Mouse (Mus musculus) heart, adult 11 months (tissue): ENCODE data around the gene Fam163b.

ENCODE experiments used
- DNase-seq: peaks from one replicate; pipeline ENCODE4 v3.0.0; 2022

Fam163b gene

DNA sequence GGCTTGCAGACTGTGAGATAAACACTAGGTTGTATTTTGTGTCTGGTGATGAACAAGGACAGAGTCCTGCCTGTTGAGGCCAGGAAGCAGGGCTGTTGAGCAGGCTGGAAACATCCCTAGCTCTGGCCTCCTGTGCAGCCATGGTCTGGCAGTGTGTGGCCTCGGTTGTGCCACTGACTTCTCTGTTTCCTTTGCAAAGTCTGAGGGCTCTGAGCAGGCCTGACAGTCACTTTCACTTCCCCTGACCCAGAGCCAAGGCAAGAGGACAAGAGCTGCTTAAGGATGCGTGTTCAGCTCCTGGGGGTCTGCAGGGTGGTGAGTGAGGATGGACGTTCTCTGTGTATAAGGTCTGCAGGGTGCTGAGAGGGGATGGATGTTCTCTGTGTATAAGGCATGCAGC, 13.3 kb downstream of the Fam163b start:
- DNase-seq: peak; percentile 76

GRCm38 (mm10) chr2:27126496-27126895, 15.8 kb downstream of the Fam163b start:
- DNase-seq: peak; percentile 81

DNA sequence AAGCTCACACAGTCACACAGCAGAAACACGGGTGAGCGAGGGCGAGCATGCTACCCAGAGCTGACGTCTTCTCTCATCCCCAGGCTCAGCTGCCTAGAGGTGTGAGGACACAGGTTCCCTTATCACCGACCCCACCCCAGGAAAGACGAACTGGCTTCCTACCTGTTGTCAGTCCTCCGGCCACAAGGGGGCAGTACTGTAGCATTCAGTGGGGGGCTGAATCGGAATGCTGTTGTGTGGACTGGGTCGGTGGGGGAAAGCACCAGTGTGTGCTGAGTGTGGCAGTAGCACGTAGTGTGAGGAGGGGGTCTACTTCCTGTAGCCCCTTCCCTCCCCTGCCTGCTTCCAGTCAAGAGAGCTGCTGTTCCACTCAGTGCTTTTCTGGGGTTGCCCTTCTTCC, 16.3 kb downstream of the Fam163b start:
- DNase-seq: peak; percentile 94

DNA sequence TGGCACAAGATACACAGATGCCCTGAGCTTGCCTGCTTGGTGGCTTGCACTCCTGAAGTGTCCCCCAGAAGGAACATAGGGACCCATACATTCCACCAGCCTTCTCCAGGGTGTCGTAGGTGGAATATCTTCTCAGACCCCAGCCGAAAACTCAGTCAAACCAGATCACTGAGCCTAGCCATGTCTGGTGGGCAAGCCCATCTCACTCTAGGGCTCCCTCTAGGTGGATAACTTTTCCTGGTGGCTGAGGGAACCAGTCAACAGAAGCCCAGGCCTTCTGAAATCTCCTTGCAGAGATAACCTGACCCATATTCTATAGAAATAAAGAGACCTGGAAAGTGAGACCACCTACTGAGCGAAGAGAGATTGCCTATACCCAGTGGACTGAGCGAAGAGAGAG, 19.2 kb downstream of the Fam163b start:
- no peak for DNase-seq

DNA sequence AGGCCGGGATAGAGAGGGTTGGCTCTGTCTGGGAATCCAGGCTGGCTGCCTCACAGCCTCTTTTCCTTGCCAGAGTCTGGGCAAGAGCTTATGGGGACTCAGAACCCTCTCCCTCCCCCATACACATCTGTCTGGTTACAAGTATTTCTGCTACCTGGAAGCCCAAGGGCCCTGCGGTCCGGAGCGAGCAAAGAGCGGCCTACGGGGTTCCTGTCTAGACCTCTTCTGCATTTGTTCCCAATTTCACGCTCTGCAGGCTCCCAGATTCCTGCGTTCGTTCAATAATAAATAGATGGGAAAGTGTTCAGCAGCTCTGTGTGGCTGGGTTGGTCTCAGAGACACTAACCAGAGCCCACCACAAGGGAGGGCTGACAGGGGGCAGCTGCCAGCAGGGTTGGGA, 19.7 kb downstream of the Fam163b start:
- DNase-seq: peak; percentile 83

DNA sequence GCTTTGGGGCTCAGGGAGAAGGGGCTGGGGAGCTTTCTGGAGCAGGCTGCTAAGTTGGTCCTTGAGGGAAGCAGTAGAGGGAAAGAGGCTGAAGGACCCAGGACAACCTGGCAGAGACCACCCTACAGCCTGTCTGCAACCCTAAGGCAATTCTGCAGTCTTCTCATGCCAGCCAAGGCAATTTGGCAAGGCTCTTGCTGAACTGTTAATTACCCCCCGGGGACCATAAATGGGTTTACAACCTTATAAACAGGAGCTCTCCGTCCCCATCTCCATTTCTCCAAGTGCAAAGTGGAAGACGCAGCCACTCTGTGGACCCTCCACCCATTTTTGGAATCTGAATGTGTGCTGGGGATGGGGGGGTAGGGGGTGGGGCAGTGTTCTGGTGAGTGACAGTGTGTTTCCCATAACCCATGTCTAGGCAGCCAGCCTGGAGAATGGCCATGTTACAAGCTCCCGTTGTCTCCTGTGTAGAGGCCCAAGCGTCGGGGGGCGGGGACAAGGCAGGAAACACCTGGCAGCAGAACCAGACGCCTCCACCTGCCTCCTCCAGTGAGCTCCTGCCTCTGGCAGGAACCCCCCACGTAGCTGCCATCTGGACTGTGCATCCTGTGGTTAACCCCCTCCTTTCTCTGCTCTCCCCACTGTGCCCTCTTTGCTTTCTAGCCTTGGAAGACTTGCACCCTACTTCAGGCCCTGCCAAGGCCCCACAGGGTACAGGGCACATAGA, 20.5 kb downstream of the Fam163b start:
- peak; percentile 91 for DNase-seq

DNA sequence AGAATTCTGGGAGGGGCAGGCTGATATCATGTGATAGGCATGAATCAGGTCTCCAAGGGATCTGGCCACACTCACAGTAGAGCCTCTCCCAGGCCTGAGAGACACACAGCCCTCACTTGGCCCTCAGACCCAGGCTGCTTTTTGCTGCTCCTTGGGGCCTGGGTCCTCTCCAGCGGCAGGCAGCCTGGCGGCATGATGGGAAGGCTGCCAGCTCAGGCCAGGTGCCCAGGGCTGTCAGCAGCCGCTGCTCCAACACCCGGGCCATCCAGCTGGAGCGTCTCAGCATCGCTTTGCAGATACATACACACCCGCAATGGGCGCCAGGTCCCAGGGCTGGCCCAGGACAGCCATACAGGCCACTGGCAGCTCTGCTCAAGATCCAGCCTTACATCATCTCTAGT, 22.1 kb downstream of the Fam163b start:
- peak; percentile 98 for DNase-seq

- peak; percentile 93 for DNase-seq
Measured at GRCm38 (mm10) chr2:27119766-27120165, 22.5 kb downstream of the Fam163b start.

DNA sequence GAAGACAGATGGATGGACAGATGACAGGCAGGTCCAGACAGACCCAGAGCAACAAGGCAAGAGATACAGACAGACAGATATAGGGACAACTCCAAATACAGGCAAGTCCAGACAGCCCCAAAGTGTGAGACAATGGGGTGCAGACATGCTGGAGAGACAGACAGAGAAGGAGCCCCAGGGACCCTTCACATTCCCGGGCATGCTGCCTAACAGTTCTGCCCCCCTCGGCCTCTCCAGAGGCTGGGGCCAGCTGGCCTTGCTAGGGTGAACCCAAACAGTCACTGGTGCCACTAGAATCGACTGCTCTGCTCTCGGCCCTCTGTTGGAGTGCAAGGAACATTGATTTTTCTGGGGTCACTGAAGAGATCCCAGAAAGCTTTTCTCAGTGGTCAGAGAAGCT, 23.8 kb downstream of the Fam163b start:
- peak; percentile 84 for DNase-seq

DNA sequence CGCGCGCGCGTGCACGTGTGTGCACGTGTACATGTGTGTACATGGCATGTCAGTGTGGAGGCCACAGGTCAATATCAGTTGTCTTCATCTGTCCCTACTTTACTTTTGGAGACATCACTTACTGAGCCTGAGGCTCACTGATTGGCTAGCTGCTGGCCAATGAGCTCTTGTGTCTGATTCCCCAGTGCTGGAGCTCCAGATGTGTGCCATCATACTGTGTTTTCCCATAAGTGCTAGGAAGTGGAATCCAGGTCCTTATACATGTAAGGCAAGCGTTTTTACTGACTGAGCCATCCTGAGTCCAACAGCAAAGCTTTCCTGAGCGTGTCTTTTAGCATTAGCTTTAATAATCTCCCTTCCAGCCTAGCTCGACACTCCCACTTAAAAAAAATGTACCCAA, 28.1 kb downstream of the Fam163b start:
- no peak for DNase-seq

- DNase-seq: peak; percentile 89
Measured at GRCm38 (mm10) chr2:27112585-27112984, 29.7 kb downstream of the Fam163b start.

DNA sequence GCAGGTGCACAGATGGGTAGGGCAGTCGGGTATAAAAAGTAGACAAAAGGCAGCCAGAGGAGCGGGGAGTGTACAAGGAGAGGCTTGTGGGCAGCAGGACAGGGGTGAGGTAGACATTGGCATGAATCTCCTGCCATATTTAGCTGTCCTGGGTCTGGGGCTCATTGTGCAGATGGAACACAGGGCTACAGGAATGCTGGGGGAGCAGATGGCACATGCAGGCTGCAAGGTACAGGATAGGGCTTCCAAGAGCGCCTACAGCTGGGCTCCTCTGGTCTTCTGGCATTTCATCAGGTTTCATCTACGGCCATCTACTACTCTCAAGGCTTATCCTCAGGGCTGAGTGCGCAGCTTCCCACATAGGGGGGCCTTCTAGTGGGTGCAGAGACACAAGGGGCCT, 33.2 kb downstream of the Fam163b start:
- DNase-seq: no peak

DNA sequence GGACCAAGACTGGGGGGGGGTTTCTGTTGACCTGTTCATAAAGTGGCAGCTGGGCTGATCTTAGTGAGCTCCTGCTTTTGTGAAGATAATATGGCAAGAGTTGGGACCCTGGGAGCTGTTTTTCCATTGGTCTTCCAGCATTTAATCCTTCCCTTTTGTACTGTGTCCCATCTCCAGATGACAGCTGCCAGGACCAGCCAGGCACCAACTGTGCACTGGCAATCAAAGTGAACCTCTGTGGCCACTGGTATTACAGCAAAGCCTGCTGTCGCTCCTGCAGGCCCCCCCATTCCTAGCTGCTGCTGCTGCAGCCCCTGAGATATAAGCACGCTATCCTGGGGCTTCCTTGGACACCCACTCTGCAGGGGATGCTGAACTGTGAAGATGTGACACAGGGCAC, 34.1 kb downstream of the Fam163b start:
- no peak for DNase-seq

GRCm38 (mm10) chr2:27106816-27107215, 35.5 kb downstream of the Fam163b start:
- no peak for DNase-seq

DNA sequence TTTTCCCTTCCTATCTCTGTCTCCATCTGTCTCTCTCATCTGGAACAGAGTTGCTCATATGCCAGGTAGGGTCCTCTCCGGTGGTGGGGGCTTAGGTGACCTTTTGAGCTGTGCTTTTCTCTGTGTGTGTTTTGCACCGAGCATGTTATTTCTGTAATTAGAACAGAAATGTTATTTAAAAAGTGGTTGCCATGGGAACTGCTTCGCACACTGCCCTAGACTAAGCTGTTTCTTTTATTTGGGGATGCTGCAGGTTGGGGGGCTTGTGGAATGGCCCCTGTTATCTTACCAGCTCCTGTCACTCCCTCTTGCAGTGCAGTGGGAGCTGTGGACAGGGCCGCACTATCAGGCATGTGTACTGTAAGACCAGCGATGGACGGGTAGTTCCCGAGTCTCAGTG, 38.7 kb downstream of the Fam163b start:
- DNase-seq: no peak

DNA sequence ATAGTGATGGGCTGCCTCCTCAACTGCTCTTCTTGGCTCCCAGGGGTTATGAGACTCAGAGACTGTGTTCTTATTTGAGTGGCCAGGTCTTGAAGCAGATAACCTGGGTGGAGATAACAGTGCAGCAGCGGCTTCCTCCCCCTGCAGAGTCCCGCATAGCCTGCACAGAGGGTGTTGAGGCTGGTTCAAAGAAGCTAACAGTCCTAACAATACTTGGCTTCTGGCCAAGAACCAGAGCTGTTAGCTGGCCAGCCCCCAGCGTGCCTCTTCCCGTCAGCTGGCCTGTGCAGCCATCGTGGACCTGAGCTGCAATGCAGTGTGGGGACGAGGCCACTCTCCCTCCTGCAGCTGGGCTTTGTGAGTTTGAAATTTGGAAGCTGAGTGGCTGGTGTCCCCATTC, 44.5 kb downstream of the Fam163b start:
- DNase-seq: peak; percentile 97

DNA sequence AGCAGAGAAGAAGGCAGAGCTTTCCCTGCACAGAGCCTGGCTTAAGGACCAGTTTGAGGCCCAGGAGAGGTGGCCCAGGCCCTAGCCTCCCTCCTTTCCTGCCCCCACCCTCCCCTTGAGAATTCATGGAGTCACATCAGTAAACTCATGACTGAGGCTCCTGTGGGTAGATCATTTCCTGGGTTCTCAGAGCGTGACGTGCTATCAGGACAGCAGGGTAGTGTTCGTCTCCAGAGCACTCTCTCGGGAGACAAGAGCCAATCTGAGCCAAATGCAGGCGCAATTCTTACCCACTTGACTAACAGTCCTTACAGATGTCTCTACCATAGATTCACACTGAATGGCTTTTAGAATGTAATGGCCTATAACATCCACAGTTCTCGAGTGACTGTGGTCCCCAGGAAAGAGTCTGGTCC, 45.0 kb downstream of the Fam163b start:
- peak; percentile 96 for DNase-seq

- DNase-seq: no peak
Measured at GRCm38 (mm10) chr2:27096341-27096981, 45.8 kb downstream of the Fam163b start.

- no peak for DNase-seq
Measured at GRCm38 (mm10) chr2:27095178-27095577, 47.1 kb downstream of the Fam163b start.

- DNase-seq: peak; percentile 94
Measured at GRCm38 (mm10) chr2:27089238-27089637, 53.1 kb downstream of the Fam163b start.

DNA sequence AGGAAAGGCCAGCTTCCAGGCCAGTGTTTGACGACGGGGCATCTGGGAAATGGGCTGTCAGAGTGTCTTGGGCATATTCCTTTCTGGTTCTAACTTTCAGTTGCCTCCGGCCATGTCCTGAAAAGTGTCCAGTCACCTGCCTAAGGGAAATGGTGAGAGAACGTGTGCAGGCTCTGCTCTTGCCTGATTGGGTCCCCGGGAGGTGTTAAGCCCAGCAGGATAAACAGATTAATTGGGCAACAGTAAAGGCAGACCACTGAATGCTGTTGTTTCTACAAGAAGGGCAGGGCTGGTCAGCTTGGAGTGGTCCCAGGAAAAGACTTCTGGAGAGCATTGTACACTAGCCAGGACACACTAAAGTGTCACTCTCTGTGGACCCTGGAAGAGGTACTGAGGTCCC, 53.6 kb downstream of the Fam163b start:
- DNase-seq: peak; percentile 94

GRCm38 (mm10) chr2:27088071-27088644, 54.1 kb downstream of the Fam163b start:
- DNase-seq: peak; percentile 99

DNA sequence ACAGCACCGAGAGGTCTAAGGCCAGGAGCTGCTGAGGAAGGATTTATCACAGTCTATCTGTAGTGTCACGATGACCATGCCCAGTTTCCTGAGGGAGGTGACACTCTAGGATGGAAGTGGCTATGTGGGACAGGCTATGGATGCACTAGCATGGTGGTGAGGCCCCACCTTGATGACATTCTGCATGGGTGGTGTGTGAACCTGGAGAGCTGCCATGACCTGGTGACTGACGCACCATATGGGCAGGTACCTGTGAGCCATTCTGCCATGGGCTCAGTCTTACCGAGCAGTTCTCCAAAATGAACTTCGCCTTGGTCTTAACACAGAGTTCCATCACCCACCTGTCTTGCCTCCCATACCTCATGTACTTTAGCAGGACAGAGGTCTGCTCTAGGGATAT, 54.7 kb downstream of the Fam163b start:
- DNase-seq: peak; percentile 95

- DNase-seq: peak; percentile 92
Measured at GRCm38 (mm10) chr2:27086483-27087010, 55.7 kb downstream of the Fam163b start.
